Mouse (Mus musculus): Measurements from ENCODE around the gene Rubcn.

DNA sequence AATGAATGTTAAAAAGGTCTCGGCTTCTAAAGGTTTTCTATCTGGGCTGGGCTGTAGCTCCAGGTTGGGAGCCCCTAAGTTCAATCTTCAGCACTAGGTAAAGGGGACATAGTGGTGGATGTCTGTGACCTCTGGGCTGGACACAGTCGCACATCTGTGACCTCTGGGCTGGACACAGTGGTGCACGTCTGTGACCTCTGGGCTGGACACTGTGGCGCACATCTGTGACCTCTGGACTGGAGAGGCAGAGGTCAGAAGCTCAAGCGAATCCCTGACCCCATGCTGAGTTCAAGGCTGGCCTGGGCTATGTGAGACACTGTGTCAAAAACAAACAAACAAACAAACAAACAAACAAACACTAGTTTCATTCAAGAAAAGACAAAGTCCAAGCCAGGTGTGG is 7.3 kb downstream of the Rubcn start:
- TF ChIP-seq GATA1 (IDR thresholded peaks at IDR 0.05; ENCODE audit: low read length), result no peak
- no peak for TF ChIP-seq TAL1 (IDR thresholded peaks at IDR 0.05; ENCODE audit: low read length)
